Mouse (Mus musculus) R1 (cell line): ENCODE results near the gene Npc2.
A peak's percentile ranks its signal among the peaks of the same experiment; 100 is the strongest.

ENCODE experiments used
- DNase-seq: peaks from one replicate; pipeline ENCODE4 v3.0.0-alpha.2; 2018; ENCODE audit warnings: low read depth, low spot score

Gene Npc2

GRCm38 (mm10) chr12:84784604-84785381 is 11.8 kb upstream of the Npc2 start:
- peak; percentile 92 for DNase-seq

GRCm38 (mm10) chr12:84776229-84776628 is 3.3 kb upstream of the Npc2 start:
- no peak for DNase-seq

- DNase-seq, result no peak
These were observed 1.4 kb upstream of the Npc2 start for GRCm38 (mm10) chr12:84774376-84774775.

GRCm38 (mm10) chr12:84773476-84773875 is 524 bp upstream of the Npc2 start:
- no peak for DNase-seq

GRCm38 (mm10) chr12:84771981-84772520 is 901 bp downstream of the Npc2 start:
- DNase-seq, result peak; percentile 25

GRCm38 (mm10) chr12:84769624-84770023 is 3.3 kb downstream of the Npc2 start:
- DNase-seq, result peak; percentile 33

GRCm38 (mm10) chr12:84767510-84767909 is 5.4 kb downstream of the Npc2 start:
- DNase-seq, result no peak

- DNase-seq, result no peak
These were observed 6.7 kb downstream of the Npc2 start for GRCm38 (mm10) chr12:84766113-84766735.

- peak; percentile 89 for DNase-seq
These were observed 7.4 kb downstream of the Npc2 start for GRCm38 (mm10) chr12:84765506-84765905.

GRCm38 (mm10) chr12:84764756-84765155 is 8.2 kb downstream of the Npc2 start:
- no peak for DNase-seq

GRCm38 (mm10) chr12:84763577-84764218 is 9.3 kb downstream of the Npc2 start:
- no peak for DNase-seq

- DNase-seq, result no peak
These were observed 10.4 kb downstream of the Npc2 start for GRCm38 (mm10) chr12:84762532-84762931.

GRCm38 (mm10) chr12:84759063-84759462 is 13.9 kb downstream of the Npc2 start:
- DNase-seq, result peak; percentile 44

GRCm38 (mm10) chr12:84756016-84756415 is 16.9 kb downstream of the Npc2 start:
- no peak for DNase-seq

GRCm38 (mm10) chr12:84755008-84755695 is 17.8 kb downstream of the Npc2 start:
- DNase-seq, result peak; percentile 65

- peak; percentile 59 for DNase-seq
These were observed 20.6 kb downstream of the Npc2 start for GRCm38 (mm10) chr12:84752131-84752977.

- no peak for DNase-seq
These were observed 22.3 kb downstream of the Npc2 start for GRCm38 (mm10) chr12:84750661-84751060.

- DNase-seq, result no peak
These were observed 24.8 kb downstream of the Npc2 start for GRCm38 (mm10) chr12:84748134-84748533.

- no peak for DNase-seq
These were observed 27.3 kb downstream of the Npc2 start for GRCm38 (mm10) chr12:84745700-84746099.

GRCm38 (mm10) chr12:84743496-84743895 is 29.5 kb downstream of the Npc2 start:
- no peak for DNase-seq

GRCm38 (mm10) chr12:84733366-84733765 is 39.6 kb downstream of the Npc2 start:
- no peak for DNase-seq
